Mouse (Mus musculus) layer of hippocampus, postnatal 36 days (tissue): ENCODE data around the gene Cpne2. TPM values are rescaled to one million over a fixed set of nuclear protein-coding genes. Genes with fewer than 3 reads are reported as not detected.

Source experiments
- DNase-seq, 2 experiments: peaks; one replicate each; pipeline ENCODE4 v3.0.0; 2022
- total RNA-seq, 2 experiments: library from RNA; stranded (reverse); gene quantifications; 2 replicates each; pipeline ENCODE4 v1.2.3; 2021

Cpne2 gene
- 10 to 100 TPM; 37.8 to 44.4 TPM for total RNA-seq

GRCm38 (mm10) chr8:94532873-94533671 is at the start of gene Cpne2:
TSS of gene Cpne2 (plus strand) at chr8:94532990.
- peak; percentile 57 to 66 for DNase-seq

GRCm38 (mm10) chr8:94485288-94485687 is 47.5 kb upstream of the Cpne2 start:
- DNase-seq = no peak

GRCm38 (mm10) chr8:94485882-94486281 is 46.9 kb upstream of the Cpne2 start:
- DNase-seq = no peak

GRCm38 (mm10) chr8:94488016-94488415 is 44.8 kb upstream of the Cpne2 start:
- DNase-seq = no peak

GRCm38 (mm10) chr8:94489809-94490483 is 42.8 kb upstream of the Cpne2 start:
- DNase-seq = no peak

GRCm38 (mm10) chr8:94492021-94492681 is 40.6 kb upstream of the Cpne2 start:
- peak; percentile 60 to 69 for DNase-seq

- no peak for DNase-seq
Observed at GRCm38 (mm10) chr8:94493240-94493639, 39.5 kb upstream of the Cpne2 start.

- DNase-seq = no peak
Observed at GRCm38 (mm10) chr8:94515430-94516208, 17.2 kb upstream of the Cpne2 start.

GRCm38 (mm10) chr8:94516209-94516593 is 16.6 kb upstream of the Cpne2 start:
- no peak for DNase-seq

GRCm38 (mm10) chr8:94516766-94517165 is 16.0 kb upstream of the Cpne2 start:
- DNase-seq = no peak

- DNase-seq = no peak
Observed at GRCm38 (mm10) chr8:94518331-94518730, 14.5 kb upstream of the Cpne2 start.

GRCm38 (mm10) chr8:94519021-94519420 is 13.8 kb upstream of the Cpne2 start:
- DNase-seq = no peak

- DNase-seq = no peak
Observed at GRCm38 (mm10) chr8:94521481-94521880, 11.3 kb upstream of the Cpne2 start.

- no peak for DNase-seq
Observed at GRCm38 (mm10) chr8:94522482-94522881, 10.3 kb upstream of the Cpne2 start.

GRCm38 (mm10) chr8:94524554-94524953 is 8.2 kb upstream of the Cpne2 start:
- DNase-seq = no peak

GRCm38 (mm10) chr8:94527178-94527577 is 5.6 kb upstream of the Cpne2 start:
- no peak for DNase-seq

- peak; percentile 60 to 75 for DNase-seq
Observed at GRCm38 (mm10) chr8:94528245-94528644, 4.5 kb upstream of the Cpne2 start.

- DNase-seq = no peak
Observed at GRCm38 (mm10) chr8:94529875-94530274, 2.9 kb upstream of the Cpne2 start.

- DNase-seq = no peak
Observed at GRCm38 (mm10) chr8:94530643-94531042, 2.1 kb upstream of the Cpne2 start.

GRCm38 (mm10) chr8:94532000-94532399 is 790 bp upstream of the Cpne2 start:
- DNase-seq = no peak

GRCm38 (mm10) chr8:94532525-94532872 is 291 bp upstream of the Cpne2 start:
- no peak for DNase-seq

GRCm38 (mm10) chr8:94534612-94535011 is 1.8 kb downstream of the Cpne2 start:
- DNase-seq = no peak

- DNase-seq = no peak
Observed at GRCm38 (mm10) chr8:94535631-94536030, 2.8 kb downstream of the Cpne2 start.
